Mouse (Mus musculus): ENCODE results near the gene Nob1.

DNA sequence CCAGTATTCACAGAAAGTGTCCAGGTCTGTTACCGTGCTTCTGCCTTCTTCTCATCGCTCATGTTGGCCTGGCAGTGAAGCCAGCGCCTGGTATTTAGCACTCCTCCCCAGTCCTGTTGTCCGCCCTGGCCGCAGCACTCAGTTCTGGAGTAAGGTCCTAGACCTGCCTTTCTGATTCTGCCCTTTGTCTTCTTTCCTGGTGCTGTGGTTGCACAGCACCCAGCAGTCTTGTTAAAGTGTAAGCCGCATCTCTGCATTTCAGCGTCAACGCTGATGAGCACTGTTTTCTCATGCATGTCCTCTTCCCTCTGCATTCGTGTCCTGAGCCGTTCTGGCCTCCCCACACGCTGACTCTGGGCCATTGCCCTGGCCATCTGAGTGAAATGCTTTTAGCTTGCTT lies 28.5 kb upstream of the Nob1 start:
- TF ChIP-seq CTCF (IDR thresholded peaks at IDR 0.05; ENCODE audit: low read depth): no peak
- no peak for TF ChIP-seq EP300 (IDR thresholded peaks at IDR 0.05; ENCODE audit: low read depth)

Measured in liver, postnatal 0 days (tissue).